Comparison of ENCODE assay signal across 18 mouse cellular contexts in the genomic region with DNA sequence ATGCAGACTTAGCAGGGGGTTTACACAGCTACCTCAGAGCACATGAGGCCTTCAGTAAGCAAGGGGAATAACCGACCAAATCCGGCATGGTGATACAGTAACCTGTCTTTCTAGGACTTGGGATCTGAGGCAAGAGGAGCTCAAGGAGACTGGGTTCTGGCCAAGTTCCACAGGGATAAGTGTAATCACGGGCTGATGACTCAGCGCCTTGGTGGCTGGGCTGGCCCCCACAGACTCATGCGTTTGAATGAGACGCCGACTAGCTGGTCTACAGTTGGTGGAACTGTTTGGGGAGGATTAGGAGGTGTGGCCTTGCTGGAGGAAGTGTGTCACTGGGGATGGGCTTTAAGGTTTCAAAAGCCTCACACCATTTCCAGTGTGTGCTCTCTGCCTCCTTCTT.
A peak's percentile ranks its signal among the peaks of the same experiment; 100 is the strongest.
DNase-seq lines count a peak whose midpoint lies in the region.
"Had no signal": no experiment of that assay in that cellular context is flagged by ENCODE, and none has a peak within 500 bp of the region (broad histone marks: within the 10 kb centered on the region; RNA-seq: fewer than 3 reads in every experiment).

No protein-coding gene starts in this region.

- DNase-seq in adrenal gland, adult (ENCODE audit: inconsistent age in 2 of 2, low spot score in 1 of 2): peak; percentile 69 to 80
- no peak for DNase-seq in adrenal gland, adult 8-10 months
- peak; percentile 56 for DNase-seq in lung, postnatal 36 days
- no peak for DNase-seq in lung, postnatal 14 days
- peak; percentile 58 for DNase-seq in R1 (ENCODE audit: low read depth, low spot score)
- DNase-seq in lung, postnatal 4 days: peak; percentile 30 to 54
- no peak for DNase-seq in ovary, postnatal 10 days (ENCODE audit: low spot score)
- DNase-seq in thymus, adult 18-20 months: no peak
- DNase-seq: cerebellum, adult 9-10 months; gastrocnemius, postnatal 25 days; heart, adult 2 months; kidney, adult 9 months; kidney, postnatal 36 days; layer of hippocampus, adult 9-11 months; left cerebral cortex, postnatal 4 days; liver; liver, postnatal 0 days; right cerebral cortex, postnatal 14 days had no signal

Comparison
In these comparisons a context has a peak if more than half of its experiments do, and no peak if none do; other contexts are left out.
1. DNase-seq: peak in adrenal gland, adult (2 of 2), lung, postnatal 36 days (single experiment), R1 (single experiment) and lung, postnatal 4 days (2 of 2); none in adrenal gland, adult 8-10 months (single experiment), lung, postnatal 14 days (single experiment), ovary, postnatal 10 days (single experiment) and thymus, adult 18-20 months (0 of 2).